Mouse (Mus musculus) leukemia stem cell, adult 10-12 weeks (primary cell): ENCODE results near the gene Ptgs1. TPM values are rescaled to one million over a fixed set of nuclear protein-coding genes. Genes with fewer than 3 reads are reported as not detected.

Experiments
- polyA plus RNA-seq: library from polyadenylated mRNA; stranded (reverse); fragments of >175 nt; gene quantifications from 2 replicates; pipeline ENCODE4 v1.2.3, GENCODE M21; 2012; ENCODE audit warnings: low replicate concordance

Ptgs1 gene
- 5.3 and 11.9 TPM in 2 replicates for polyA plus RNA-seq

GRCm38 (mm10) chr2:36230366-36230765 lies at the start of gene Ptgs1:
Gene Ptgs1, plus strand, starts transcription at chr2:36230426.

Other genes starting within 250 kb of the Ptgs1 start
- gene Ndufa8, start 181.0 kb upstream of the Ptgs1 start, polyA plus RNA-seq = 24.1 and 42.4 TPM in 2 replicates
- not detected in 2 replicates for gene Morn5, start 181.0 kb upstream of the Ptgs1 start, polyA plus RNA-seq
- 0.72 and 1.1 TPM in 2 replicates for gene Lhx6, start 125.0 kb upstream of the Ptgs1 start, polyA plus RNA-seq
- gene Mrrf, start 94.0 kb upstream of the Ptgs1 start, polyA plus RNA-seq = 1.3 and 3.5 TPM in 2 replicates
- gene Rbm18, start 93.7 kb upstream of the Ptgs1 start, polyA plus RNA-seq = 2.3 and 4.0 TPM in 2 replicates
- gene Olfr338, start 143.1 kb downstream of the Ptgs1 start, polyA plus RNA-seq = 0.03 TPM in 1 of 2 replicates, not detected in the other
- not detected in 2 replicates for gene Olfr339, start 188.5 kb downstream of the Ptgs1 start, polyA plus RNA-seq
- gene Olfr340, start 222.2 kb downstream of the Ptgs1 start, polyA plus RNA-seq = not detected in 2 replicates